Mouse (Mus musculus): ENCODE measurements around the gene 1700113H08Rik. TPM values are rescaled to one million over a fixed set of nuclear protein-coding genes. Genes with fewer than 3 reads are reported as not detected.

The 1700113H08Rik gene
- polyA plus RNA-seq (2014; fragmentation: Illumina TruSeq; extraction: RNeasy Lipid Tissue Mini Kit (QIAGEN cat#74804); ENCODE audit: low read depth, low replicate concordance), result not detected

DNA sequence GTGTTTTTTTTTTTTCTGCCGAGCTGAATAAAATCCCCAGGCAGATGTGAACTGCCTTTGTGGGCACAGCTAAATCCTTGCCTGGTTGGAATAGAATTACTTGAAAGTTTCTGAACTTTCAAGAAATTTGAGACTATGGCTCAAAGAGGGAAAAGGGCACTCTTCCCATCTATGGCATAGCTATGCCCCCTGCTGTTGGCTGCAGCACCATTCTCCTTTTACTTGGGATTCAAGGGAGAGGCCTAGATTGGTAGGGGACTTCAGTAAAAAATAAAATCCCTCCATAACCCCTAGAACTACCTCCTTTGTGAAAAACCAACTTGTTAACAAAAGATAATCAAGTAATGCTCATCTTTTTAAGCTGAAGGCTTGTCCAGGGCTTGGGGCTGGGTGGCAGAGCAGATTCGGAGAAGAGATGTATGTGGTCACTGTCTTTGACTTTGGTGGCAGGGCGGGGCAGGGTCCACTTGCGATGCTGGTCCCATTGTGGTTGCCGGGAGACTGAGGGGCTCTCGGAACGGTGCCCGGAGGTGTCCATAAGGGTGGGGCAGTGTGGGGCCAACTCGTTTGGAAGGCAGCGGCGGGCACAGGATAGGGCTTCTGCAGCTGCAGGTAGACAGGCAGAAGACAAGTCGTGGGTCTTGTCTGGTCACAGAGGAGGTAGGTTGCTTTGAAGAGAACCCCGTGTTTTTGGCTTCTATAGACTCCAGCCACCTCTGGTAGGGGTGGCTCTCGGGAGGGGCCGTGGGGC is at the start of gene 1700113H08Rik:
TSS of gene 1700113H08Rik (plus strand) at position 546 of the 751 bp plus-strand sequence.

Other genes with a start within 250 kb of the 1700113H08Rik start
- 1.1 TPM for gene Stab2, start 50.0 kb upstream of the 1700113H08Rik start, polyA plus RNA-seq (2014; fragmentation: Illumina TruSeq; extraction: RNeasy Lipid Tissue Mini Kit (QIAGEN cat#74804); ENCODE audit: low read depth, low replicate concordance)